ENCODE assay signal across 11 mouse cellular contexts in the genomic region with DNA sequence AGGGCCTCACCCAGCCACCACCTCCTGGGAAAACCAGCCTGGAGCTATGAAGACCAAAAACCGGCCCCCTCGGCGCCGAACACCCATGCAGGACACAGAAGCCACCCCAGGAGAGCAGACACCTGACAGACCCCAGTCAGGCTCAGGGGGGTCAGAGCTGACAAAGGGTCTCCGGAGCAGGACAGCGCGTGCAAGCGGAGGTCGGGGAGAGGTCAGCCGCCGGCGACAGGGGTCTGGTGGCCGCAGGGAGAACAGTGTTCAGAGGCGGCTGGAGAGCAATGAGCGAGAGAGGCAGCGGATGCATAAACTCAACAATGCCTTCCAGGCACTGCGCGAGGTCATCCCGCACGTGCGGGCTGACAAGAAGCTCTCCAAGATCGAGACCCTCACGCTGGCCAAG. TPM values are rescaled to one million over a fixed set of nuclear protein-coding genes. Genes with fewer than 3 reads are reported as not detected.
A peak's percentile ranks its signal among the peaks of the same experiment; 100 is the strongest.
DNase-seq lines count a peak whose midpoint lies in the region; ATAC-seq and TF ChIP-seq lines count a peak whose summit lies in the region.
"Had no signal": no experiment of that assay in that cellular context is flagged by ENCODE, and none has a peak within 500 bp of the region (broad histone marks: within the 10 kb centered on the region; RNA-seq: fewer than 3 reads in every experiment).

No protein-coding gene starts in this region.

- DNase-seq in hindbrain, embryonic 10.5 days (ENCODE audit: low spot score) = peak; percentile 40
- no peak for DNase-seq in hindbrain, embryonic 14.5 days (ENCODE audit: low spot score)
- no peak for DNase-seq in CH12.LX (ENCODE audit: extremely low read depth)
- DNase-seq in ES-E14 (ENCODE audit: low read depth, low spot score) = no peak
- DNase-seq in gastrocnemius, postnatal 25 days = no peak
- no peak for DNase-seq in adrenal gland, postnatal 36 days
- no peak for DNase-seq in lung, postnatal 10 days
- DNase-seq: adrenal gland, postnatal 10 days; kidney, adult 2 months; lung, adult 2 months had no signal

- TF ChIP-seq EP300 in CH12.LX (IDR thresholded peaks at IDR 0.05; ENCODE audit: low read length) = no peak

- TF ChIP-seq POLR2A in CH12.LX (IDR thresholded peaks at IDR 0.05; ENCODE audit: low read depth, low read length) = no peak

- no peak overlapping the region for H3K4me2 ChIP-seq in hindbrain, embryonic 14.5 days (replicated peaks)
- peak overlapping the region; percentile 83; the same call in 1 of the 2 replicates for H3K4me2 ChIP-seq in CH12.LX (ENCODE audit: insufficient read depth, low read depth, poor library complexity, severe bottlenecking)
- H3K4me2 ChIP-seq in liver, embryonic 12.5 days = peak overlapping the region; percentile 72

- ATAC-seq in hindbrain, embryonic 14.5 days (ENCODE audit: low FRiP score) = no peak
- no peak for ATAC-seq in liver, embryonic 12.5 days

- no peaks in the 10 kb centered on the region for H3K27me3 ChIP-seq in hindbrain, embryonic 10.5 days (ENCODE audit: insufficient read depth, poor library complexity, severe bottlenecking)
- H3K27me3 ChIP-seq in hindbrain, embryonic 14.5 days (ENCODE audit: control insufficient read depth, insufficient read depth, low read length) = no peaks in the 10 kb centered on the region
- no peaks in the 10 kb centered on the region for H3K27me3 ChIP-seq in CH12.LX (replicated peaks)
- no peaks in the 10 kb centered on the region for H3K27me3 ChIP-seq in liver, embryonic 12.5 days (replicated peaks)

- TF ChIP-seq RAD21 in CH12.LX (IDR thresholded peaks at IDR 0.05; ENCODE audit: low read depth, low read length) = no peak

- 40% methylated on average over 23 of the region's 23 CpGs for whole genome bisulfite sequencing in hindbrain, embryonic 10.5 days
- WGBS in hindbrain, embryonic 14.5 days = 31% methylated on average over 23 of the region's 23 CpGs
- WGBS in liver, embryonic 12.5 days (ENCODE audit: insufficient replicate concordance) = 86% methylated on average over 23 of the region's 23 CpGs

- dilution Hi-C loops in CH12.LX (cut with MboI; ENCODE audit: extremely low pct_ligation_motif_present, extremely low pct_unique_long_range_greater_than_20kb, low sequenced_read_pairs) = no loop called here

- H3K4me3 ChIP-seq in hindbrain, embryonic 10.5 days = no peak overlapping the region
- H3K4me3 ChIP-seq in hindbrain, embryonic 14.5 days (replicated peaks; ENCODE audit: low read length) = no peak overlapping the region
- H3K4me3 ChIP-seq in CH12.LX (replicated peaks in 1 of 3; ENCODE audit: low read depth in 2 of 3, low read length in 2 of 3, poor library complexity in 1 of 3) (peak overlapping the region; percentile 44 to 60 (median 50)), ES-E14 (ENCODE audit: insufficient read depth in 1 of 2, low read depth in 1 of 2, low read length in 2 of 2, poor library complexity in 1 of 2, severe bottlenecking in 1 of 2) (peak overlapping the region; percentile 44 to 49)
- H3K4me3 ChIP-seq in liver, embryonic 12.5 days = no peak overlapping the region

- no peaks in the 10 kb centered on the region for H3K79me2 ChIP-seq in CH12.LX (replicated peaks; ENCODE audit: control insufficient read depth, extremely low read depth, insufficient read depth, poor library complexity, severe bottlenecking)

- H3K27ac ChIP-seq in hindbrain, embryonic 10.5 days = peak overlapping the region; percentile 54; the same call in 1 of the 2 replicates
- H3K27ac ChIP-seq in hindbrain, embryonic 14.5 days = no peak overlapping the region
- H3K27ac ChIP-seq in CH12.LX (ENCODE audit: insufficient read depth, low read depth) = no peak overlapping the region
- no peak overlapping the region for H3K27ac ChIP-seq in ES-E14 (ENCODE audit: insufficient read depth, low read depth, low read length, poor library complexity, severe bottlenecking)
- H3K27ac ChIP-seq in liver, embryonic 12.5 days = no peak overlapping the region

- no peak for TF ChIP-seq CTCF in CH12.LX (conservative IDR thresholded peaks at IDR 0.05 in 1 of 2, IDR thresholded peaks at IDR 0.05 in 1 of 2; ENCODE audit: low read depth in 2 of 2, low read length in 2 of 2)

- peaks cover 39% of the 10 kb centered on the region for H3K4me1 ChIP-seq in hindbrain, embryonic 10.5 days (replicated peaks)
- H3K4me1 ChIP-seq in hindbrain, embryonic 14.5 days (replicated peaks; ENCODE audit: control insufficient read depth, insufficient read depth, low read length) = no peaks in the 10 kb centered on the region; the same call in 1 of the 2 replicates
- peaks cover 24 to 50% of the 10 kb centered on the region in 2 experiments for H3K4me1 ChIP-seq in CH12.LX (ENCODE audit: control insufficient read depth in 1 of 2, insufficient read depth in 2 of 2)
- peaks cover 0 to 27% of the 10 kb centered on the region in 2 experiments for H3K4me1 ChIP-seq in ES-E14 (ENCODE audit: control insufficient read depth in 2 of 2, insufficient read depth in 2 of 2, low read length in 2 of 2, poor library complexity in 1 of 2)
- H3K4me1 ChIP-seq in liver, embryonic 12.5 days = peaks cover 31% of the 10 kb centered on the region

- no peaks in the 10 kb centered on the region for H3K9me3 ChIP-seq in hindbrain, embryonic 10.5 days
- no peaks in the 10 kb centered on the region for H3K9me3 ChIP-seq in hindbrain, embryonic 14.5 days (ENCODE audit: control insufficient read depth, low read length)
- no peaks in the 10 kb centered on the region for H3K9me3 ChIP-seq in CH12.LX (replicated peaks; ENCODE audit: low read length)
- no peaks in the 10 kb centered on the region for H3K9me3 ChIP-seq in ES-E14 (ENCODE audit: control insufficient read depth, insufficient read depth, low read depth, low read length)
- no peaks in the 10 kb centered on the region for H3K9me3 ChIP-seq in liver, embryonic 12.5 days (replicated peaks)

- H3K9ac ChIP-seq in hindbrain, embryonic 14.5 days = no peak overlapping the region
- H3K9ac ChIP-seq in CH12.LX (ENCODE audit: insufficient read depth, low read depth) (no peak overlapping the region), ES-E14 (ENCODE audit: insufficient read depth, low read depth, low read length, poor library complexity, severe bottlenecking) (no peak overlapping the region)
- H3K9ac ChIP-seq in liver, embryonic 12.5 days = no peak overlapping the region

- in situ Hi-C loops in CH12.LX (cut with MboI; ENCODE audit: low pct_ligation_motif_present, low pct_unique_long_range_greater_than_20kb, low sequenced_read_pairs) (no loop called here), ES-E14 (cut with MboI; ENCODE audit: low sequenced_read_pairs in 2 of 2, unreplicated experiment in 2 of 2) (no loop called here)

- peaks cover 13% of the 10 kb centered on the region; the same call in 1 of the 2 replicates for H3K36me3 ChIP-seq in hindbrain, embryonic 10.5 days
- peaks cover 17% of the 10 kb centered on the region for H3K36me3 ChIP-seq in hindbrain, embryonic 14.5 days (replicated peaks; ENCODE audit: control insufficient read depth, insufficient read depth)
- H3K36me3 ChIP-seq in CH12.LX (replicated peaks in 1 of 2; ENCODE audit: control insufficient read depth in 1 of 2, insufficient read depth in 1 of 2, low read length in 1 of 2) (peaks cover under 1 to 47% of the 10 kb centered on the region in 2 experiments), ES-E14 (ENCODE audit: control insufficient read depth, insufficient read depth, low read length, poor library complexity, severe bottlenecking) (peaks cover 6% of the 10 kb centered on the region)
- peaks cover 15% of the 10 kb centered on the region for H3K36me3 ChIP-seq in liver, embryonic 12.5 days

TF ChIP-seq in CH12.LX, 34 proteins besides CTCF, POLR2A, EP300 and RAD21 (continues in another document):
- no peak for TF ChIP-seq MAFK (IDR thresholded peaks at IDR 0.05; ENCODE audit: insufficient replicate concordance, low read length)
- TF ChIP-seq JUND (conservative IDR thresholded peaks at IDR 0.05; ENCODE audit: low read depth, low read length) = no peak
- TF ChIP-seq ETS1 (conservative IDR thresholded peaks at IDR 0.05; ENCODE audit: low read depth, low read length) = no peak

TF ChIP-seq in ES-E14, 5 proteins besides CTCF, POLR2A, EP300 and RAD21 (continues in another document):
- TF ChIP-seq ZC3H11A (IDR thresholded peaks at IDR 0.05; ENCODE audit: borderline replicate concordance, low read depth, low read length) (no peak), MAFK (IDR thresholded peaks at IDR 0.05; ENCODE audit: insufficient read depth, low read depth, low read length) (no peak), ZNF384 (IDR thresholded peaks at IDR 0.05; ENCODE audit: low read depth, low read length) (no peak), HCFC1 (IDR thresholded peaks at IDR 0.05; ENCODE audit: borderline replicate concordance, insufficient read depth, low read length) (no peak)

RNA-seq across cellular contexts. Expression of gene Bhlha15, which starts 0.9 kb away (rescaled TPM):
- 0.09 and 0.45 TPM in 2 replicates for polyA plus RNA-seq in hindbrain, embryonic 10.5 days (2016; fragmentation: Nextera tagmentation; extraction: Ambion mirVana)
- polyA plus RNA-seq in hindbrain, embryonic 14.5 days (2014; fragmentation: Nextera tagmentation; extraction: Ambion mirVana) = 0.11 and 0.12 TPM in 2 replicates
- total RNA-seq in CH12.LX (2012; rRNA removed) (6.1 and 9.1 TPM in 2 replicates), CH12.LX (2014; rRNA removed) (0.90 and 1.00 TPM in 2 replicates), ES-E14 (2012; rRNA removed) (1.1 TPM in 2 replicates)
- 4.0 TPM in 2 replicates for polyA plus RNA-seq in CH12.LX (2012; ENCODE audit: insufficient read length, low read depth)
- polyA plus RNA-seq in liver, embryonic 12.5 days (2016; fragmentation: Nextera tagmentation; extraction: Ambion mirVana) = 0.86 and 0.94 TPM in 2 replicates
- not detected for total RNA-seq in gastrocnemius, postnatal 25 days (2021)
- under 1 TPM; 0.69 to 0.86 TPM for total RNA-seq in adrenal gland, postnatal 36 days (2021)

RNA-seq across cellular contexts. Expression of gene Tecpr1, which starts 32.4 kb away (rescaled TPM):
- polyA plus RNA-seq in hindbrain, embryonic 10.5 days (2016; fragmentation: Nextera tagmentation; extraction: Ambion mirVana) = 23.4 and 24.7 TPM in 2 replicates
- polyA plus RNA-seq in hindbrain, embryonic 14.5 days (2014; fragmentation: Nextera tagmentation; extraction: Ambion mirVana) = 32.3 and 34.7 TPM in 2 replicates
- 5.3 and 6.0 TPM in 2 replicates for total RNA-seq in CH12.LX (2012; rRNA removed)
- total RNA-seq in CH12.LX (2014; rRNA removed) = 2.2 and 2.8 TPM in 2 replicates
- polyA plus RNA-seq in CH12.LX (2012; ENCODE audit: insufficient read length, low read depth) = 5.8 and 6.2 TPM in 2 replicates
- 18.3 and 22.1 TPM in 2 replicates for total RNA-seq in ES-E14 (2012; rRNA removed)
- 4.8 TPM in 2 replicates for polyA plus RNA-seq in liver, embryonic 12.5 days (2016; fragmentation: Nextera tagmentation; extraction: Ambion mirVana)
- total RNA-seq in gastrocnemius, postnatal 25 days (2021) = 10 to 100 TPM; 14.4 to 15.3 TPM
- total RNA-seq in adrenal gland, postnatal 36 days (2021) = 100 to 1,000 TPM in 1 of 2 experiments, 10 to 100 TPM in 1; 92.8 to 111 TPM

RNA-seq across cellular contexts. Expression of gene Bri3, which starts 53.2 kb away (rescaled TPM):
- 115 and 157 TPM in 2 replicates for polyA plus RNA-seq in hindbrain, embryonic 10.5 days (2016; fragmentation: Nextera tagmentation; extraction: Ambion mirVana)
- 103 and 123 TPM in 2 replicates for polyA plus RNA-seq in hindbrain, embryonic 14.5 days (2014; fragmentation: Nextera tagmentation; extraction: Ambion mirVana)
- 18.0 and 20.3 TPM in 2 replicates for total RNA-seq in CH12.LX (2012; rRNA removed)
- 9.3 and 12.6 TPM in 2 replicates for total RNA-seq in CH12.LX (2014; rRNA removed)
- 41.7 and 44.0 TPM in 2 replicates for polyA plus RNA-seq in CH12.LX (2012; ENCODE audit: insufficient read length, low read depth)
- total RNA-seq in ES-E14 (2012; rRNA removed) = 21.9 and 26.4 TPM in 2 replicates
- 37.7 and 40.3 TPM in 2 replicates for polyA plus RNA-seq in liver, embryonic 12.5 days (2016; fragmentation: Nextera tagmentation; extraction: Ambion mirVana)
- total RNA-seq in gastrocnemius, postnatal 25 days (2021) = 10 to 100 TPM; 36.0 to 43.5 TPM
- total RNA-seq in adrenal gland, postnatal 36 days (2021) = 100 to 1,000 TPM; 115 to 151 TPM

Comparison
In these comparisons a context has a peak if more than half of its experiments do, and no peak if none do; other contexts are left out.
1. H3K4me3 ChIP-seq: peak in CH12.LX (3 of 3) and ES-E14 (2 of 2); none in hindbrain, embryonic 10.5 days (single experiment), hindbrain, embryonic 14.5 days (single experiment) and liver, embryonic 12.5 days (single experiment).